Mouse (Mus musculus): ENCODE results near the gene Greb1. TPM values are rescaled to one million over a fixed set of nuclear protein-coding genes. Genes with fewer than 3 reads are reported as not detected.

Gene Greb1
- polyA plus RNA-seq (2016; fragmentation: Nextera tagmentation; extraction: Ambion mirVana): 24.0 and 31.0 TPM in 2 replicates

- H3K27ac ChIP-seq (replicated peaks): peak within 1 kb of the TSS; percentile 99
- DNase-seq (ENCODE audit: low spot score): peak; percentile 82
- WGBS: 0% methylated on average over 52 of the region's 53 CpGs
Observed at GRCm38 (mm10) chr12:16800259-16800958, at the start of gene Greb1. Gene Greb1, minus strand, starts transcription at chr12:16800886.

DNA sequence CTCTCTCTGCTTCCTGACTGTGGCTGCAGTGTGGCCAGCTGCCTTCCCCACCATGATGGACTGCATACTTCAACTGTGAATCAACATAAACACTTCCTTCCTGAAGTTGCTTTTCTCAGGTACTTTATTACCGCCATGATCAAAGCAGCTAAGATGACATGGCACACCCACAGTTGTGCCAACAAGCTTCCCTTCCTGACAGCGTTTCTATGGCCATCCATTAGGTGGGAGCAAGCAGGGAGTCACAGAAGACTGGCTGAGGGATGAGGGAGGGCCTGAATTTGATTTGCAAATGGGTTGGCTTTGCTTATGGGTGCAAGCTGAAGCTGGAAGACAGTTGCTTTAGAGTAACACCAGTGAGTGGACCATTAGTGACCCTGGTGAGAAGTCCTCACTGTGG, 49.1 kb upstream of the Greb1 start:
- no peaks in the 10 kb centered on the region for H3K9me3 ChIP-seq (replicated peaks)
- no peaks in the 10 kb centered on the region for H3K27me3 ChIP-seq (ENCODE audit: low read depth, poor library complexity, severe bottlenecking)
- H3K27ac ChIP-seq (replicated peaks): 0 out of 2 replicates have a peak overlapping the region, but pooled peaks have one; percentile 75
- no peak for DNase-seq (ENCODE audit: low spot score)
- no peaks in the 10 kb centered on the region for H3K36me3 ChIP-seq
- WGBS: 75% methylated on average over 2 of the region's 2 CpGs
- no peak overlapping the region for H3K4me3 ChIP-seq
- peaks cover 19% of the 10 kb centered on the region for H3K4me1 ChIP-seq

More at GRCm38 (mm10) chr12:16800259-16800958, at the start of gene Greb1:
- Histone ChIP-seq H3K27me3 (ENCODE audit: low read depth, poor library complexity, severe bottlenecking) (peaks cover 4% of the 10 kb centered on the region; the same call in 1 of the 2 replicates), H3K9me3 (replicated peaks) (no peaks in the 10 kb centered on the region), H3K36me3 (peaks cover 21% of the 10 kb centered on the region), H3K4me3 (peak within 1 kb of the TSS; percentile 85), H3K4me1 (peaks cover 88% of the 10 kb centered on the region)

DNA sequence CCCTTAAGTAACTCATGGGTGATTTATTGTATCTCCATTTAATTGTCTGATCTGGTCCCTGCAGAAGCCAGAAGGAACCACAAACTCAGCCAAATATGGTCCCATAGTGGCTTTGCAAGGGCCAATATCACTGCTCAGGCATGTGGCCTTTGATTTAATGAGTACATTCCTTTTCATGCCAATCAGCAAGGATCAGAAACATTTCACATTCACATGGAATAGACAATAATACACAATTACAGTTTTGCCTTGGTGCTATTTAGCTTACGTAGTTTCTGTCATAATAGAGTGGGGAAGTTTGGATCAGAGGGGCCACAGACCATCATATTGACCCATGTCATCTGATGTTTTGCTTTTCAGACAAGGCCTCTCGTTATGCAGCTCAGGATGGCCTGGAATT, 47.8 kb upstream of the Greb1 start:
- no peak for DNase-seq (ENCODE audit: low spot score)
- H3K27me3 ChIP-seq (ENCODE audit: low read depth, poor library complexity, severe bottlenecking): no peaks in the 10 kb centered on the region
- 81% methylated on average over 2 of the region's 2 CpGs for WGBS

DNA sequence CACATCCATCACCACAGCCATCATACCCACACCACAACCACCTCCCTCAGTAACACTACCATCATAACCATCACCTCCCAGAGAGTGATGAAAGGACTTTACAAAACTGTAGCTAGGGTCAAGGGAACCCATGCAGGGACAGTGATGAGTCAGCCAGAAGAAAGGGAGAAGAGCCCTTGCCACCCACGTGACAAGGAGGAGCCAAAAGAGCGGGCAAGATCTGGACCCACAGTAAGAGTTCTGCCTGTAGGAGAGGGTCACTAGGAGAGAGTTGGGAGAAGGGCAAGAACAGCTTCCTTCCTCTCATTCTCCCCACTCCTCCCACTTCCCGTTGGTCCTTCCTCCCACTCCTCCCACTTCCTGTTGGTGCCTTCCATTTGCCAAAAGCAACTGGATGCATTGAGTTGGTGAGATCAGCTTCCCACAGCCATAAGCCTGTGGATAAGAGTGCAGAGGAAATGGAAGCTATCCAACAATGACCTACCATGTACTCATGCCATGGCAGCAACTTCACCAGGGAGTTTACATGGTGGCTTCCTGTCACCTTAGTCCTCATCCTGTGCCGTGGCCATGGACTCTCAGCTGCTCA, 46.6 kb upstream of the Greb1 start:
- no peaks in the 10 kb centered on the region for H3K36me3 ChIP-seq
- no peak overlapping the region for H3K27ac ChIP-seq (replicated peaks)
- no peaks in the 10 kb centered on the region for H3K9me3 ChIP-seq (replicated peaks)
- H3K27me3 ChIP-seq (ENCODE audit: low read depth, poor library complexity, severe bottlenecking): no peaks in the 10 kb centered on the region
- no peak overlapping the region for H3K4me3 ChIP-seq
- WGBS: 86% methylated on average over 4 of the region's 4 CpGs
- peaks cover 19% of the 10 kb centered on the region for H3K4me1 ChIP-seq
- DNase-seq (ENCODE audit: low spot score): no peak

More for the DNA sequence above, 47.8 kb upstream of the Greb1 start:
- no peak overlapping the region for H3K4me3 ChIP-seq
- H3K36me3 ChIP-seq: no peaks in the 10 kb centered on the region
- no peaks in the 10 kb centered on the region for H3K9me3 ChIP-seq (replicated peaks)
- no peak overlapping the region for H3K27ac ChIP-seq (replicated peaks)
- peaks cover 19% of the 10 kb centered on the region for H3K4me1 ChIP-seq

GRCm38 (mm10) chr12:16844623-16845592, 44.2 kb upstream of the Greb1 start:
- Histone ChIP-seq H3K4me3 (no peak overlapping the region), H3K27ac (replicated peaks) (no peak overlapping the region), H3K36me3 (no peaks in the 10 kb centered on the region), H3K9me3 (replicated peaks) (no peaks in the 10 kb centered on the region), H3K27me3 (ENCODE audit: low read depth, poor library complexity, severe bottlenecking) (no peaks in the 10 kb centered on the region), H3K4me1 (peaks cover 4% of the 10 kb centered on the region)
- WGBS: 80% methylated on average over 14 of the region's 14 CpGs
- no peak for DNase-seq (ENCODE audit: low spot score)

DNA sequence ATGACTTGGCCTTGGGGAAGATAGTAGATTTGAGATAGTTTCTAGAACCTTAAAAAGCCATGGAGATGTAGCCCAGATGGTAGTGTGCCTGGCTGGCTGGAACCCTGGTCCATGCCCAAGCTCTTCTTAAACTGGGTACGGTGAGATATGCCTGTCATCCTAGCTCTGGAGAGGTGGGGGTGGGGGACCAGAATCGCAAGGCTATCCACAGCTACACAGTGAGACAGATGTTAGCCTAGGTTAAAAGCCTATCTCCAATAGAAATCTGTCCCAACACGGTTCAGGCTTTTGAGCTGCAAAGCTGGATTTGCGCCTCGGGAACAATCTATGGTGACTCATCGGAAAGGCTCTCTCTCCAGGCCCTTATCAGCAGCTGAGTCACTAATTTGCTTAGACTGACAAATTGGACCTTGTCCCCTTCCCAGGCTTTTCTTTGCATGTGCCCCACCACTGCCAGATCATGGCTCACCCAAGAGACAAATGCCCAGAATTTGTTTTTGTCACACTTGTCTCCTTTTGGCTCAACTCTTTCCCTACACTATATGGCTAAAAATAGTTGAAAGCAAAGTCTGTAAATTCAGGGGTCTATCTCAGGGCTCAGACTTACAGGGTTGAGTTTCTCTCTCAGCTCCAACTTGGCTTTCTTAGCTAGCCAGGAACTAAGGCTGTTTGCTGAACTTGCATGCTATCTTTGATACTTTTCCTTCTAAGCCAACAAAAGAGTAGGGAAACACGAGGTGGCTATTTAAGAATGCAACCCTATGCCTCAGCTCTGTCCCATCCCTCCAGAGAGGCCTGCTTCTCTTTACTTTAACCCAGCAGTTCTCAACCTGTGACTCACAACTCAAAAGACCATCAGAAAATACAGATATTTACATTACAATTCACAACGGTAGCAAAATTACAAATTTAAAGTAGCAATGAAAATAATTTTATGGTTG, 40.4 kb upstream of the Greb1 start:
- no peaks in the 10 kb centered on the region for H3K36me3 ChIP-seq
- no peaks in the 10 kb centered on the region for H3K27me3 ChIP-seq (ENCODE audit: low read depth, poor library complexity, severe bottlenecking)
- no peak overlapping the region for H3K27ac ChIP-seq (replicated peaks)
- peaks cover 11% of the 10 kb centered on the region for H3K9me3 ChIP-seq (replicated peaks)
- H3K4me1 ChIP-seq: no peaks in the 10 kb centered on the region
- WGBS: 85% methylated on average over 8 of the region's 8 CpGs
- no peak overlapping the region for H3K4me3 ChIP-seq
- DNase-seq (ENCODE audit: low spot score): no peak

DNA sequence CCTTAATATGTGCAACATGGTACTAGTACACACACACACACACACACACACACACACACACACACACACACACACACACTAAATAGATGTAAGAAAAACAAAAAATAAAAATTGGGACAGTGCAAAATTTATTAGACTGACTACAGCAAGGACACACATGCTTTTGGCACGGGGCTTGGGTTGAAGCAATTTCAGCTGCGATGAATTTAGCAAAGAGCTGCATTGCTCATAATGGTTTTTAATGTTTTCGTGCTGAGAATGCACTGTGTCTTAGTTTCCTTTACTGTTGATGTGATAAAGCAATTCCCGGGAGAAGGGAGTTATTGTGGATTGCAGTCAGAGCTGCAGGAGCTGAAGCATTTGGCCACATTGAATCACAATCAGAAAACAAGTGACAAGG, 37.1 kb upstream of the Greb1 start:
- no peak overlapping the region for H3K27ac ChIP-seq (replicated peaks)
- 93% methylated on average over 4 of the region's 4 CpGs for WGBS
- peaks cover 11% of the 10 kb centered on the region for H3K9me3 ChIP-seq (replicated peaks)
- H3K4me1 ChIP-seq: no peaks in the 10 kb centered on the region
- DNase-seq (ENCODE audit: low spot score): no peak
- no peaks in the 10 kb centered on the region for H3K36me3 ChIP-seq
- no peak overlapping the region for H3K4me3 ChIP-seq
- H3K27me3 ChIP-seq (ENCODE audit: low read depth, poor library complexity, severe bottlenecking): no peaks in the 10 kb centered on the region

DNA sequence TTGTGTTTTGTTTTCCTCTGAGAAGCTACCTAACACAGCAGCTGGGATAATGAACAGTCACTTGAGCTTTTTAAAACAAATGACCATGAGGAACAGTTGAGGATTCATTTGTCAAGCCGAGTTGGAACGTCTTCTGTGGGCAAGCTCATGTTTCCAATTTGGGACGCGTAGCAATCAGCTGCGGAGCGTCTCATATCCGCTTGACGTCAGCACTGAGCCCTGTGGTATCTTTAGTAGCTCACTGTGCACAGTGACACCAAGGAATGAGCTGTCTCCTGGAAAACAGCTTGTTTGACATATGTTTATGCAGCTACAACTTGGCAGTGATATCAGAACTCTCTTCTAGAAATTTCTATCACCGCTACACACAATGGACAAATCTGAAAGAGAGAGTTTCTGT, 35.5 kb upstream of the Greb1 start:
- Histone ChIP-seq H3K27ac (replicated peaks) (no peak overlapping the region), H3K9me3 (replicated peaks) (peaks cover 11% of the 10 kb centered on the region), H3K27me3 (ENCODE audit: low read depth, poor library complexity, severe bottlenecking) (no peaks in the 10 kb centered on the region), H3K36me3 (no peaks in the 10 kb centered on the region), H3K4me1 (no peaks in the 10 kb centered on the region), H3K4me3 (no peak overlapping the region)
- 80% methylated on average over 9 of the region's 9 CpGs for WGBS
- DNase-seq (ENCODE audit: low spot score): no peak

DNA sequence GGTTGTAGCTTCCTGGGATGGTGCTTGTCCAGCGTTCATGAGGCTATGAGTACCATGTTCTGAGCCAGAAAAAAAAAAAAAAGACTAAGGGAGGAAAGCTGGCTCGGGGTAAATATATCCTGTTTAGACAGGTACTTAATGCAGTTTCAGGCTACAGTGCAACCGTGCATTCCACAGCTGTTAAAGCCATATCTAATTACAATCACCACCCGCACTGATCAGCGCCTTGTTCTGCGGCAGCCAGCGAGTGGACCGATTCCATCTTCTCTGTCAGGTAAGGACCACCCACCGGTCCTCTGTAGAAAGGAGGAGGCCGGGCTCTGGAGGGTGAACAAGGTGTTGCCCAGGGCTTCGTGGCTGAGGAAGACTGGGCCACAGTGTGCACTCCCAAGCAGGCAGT, 34.0 kb upstream of the Greb1 start:
- Histone ChIP-seq H3K27me3 (ENCODE audit: low read depth, poor library complexity, severe bottlenecking) (no peaks in the 10 kb centered on the region), H3K4me3 (no peak overlapping the region), H3K27ac (replicated peaks) (no peak overlapping the region), H3K36me3 (peaks cover 7% of the 10 kb centered on the region), H3K9me3 (replicated peaks) (peaks cover 11% of the 10 kb centered on the region), H3K4me1 (no peaks in the 10 kb centered on the region)
- DNase-seq (ENCODE audit: low spot score): no peak
- 84% methylated on average over 11 of the region's 11 CpGs for WGBS

- Histone ChIP-seq H3K36me3 (peaks cover 42% of the 10 kb centered on the region), H3K27ac (replicated peaks) (no peak overlapping the region), H3K27me3 (ENCODE audit: low read depth, poor library complexity, severe bottlenecking) (no peaks in the 10 kb centered on the region), H3K4me3 (no peak overlapping the region), H3K9me3 (replicated peaks) (no peaks in the 10 kb centered on the region), H3K4me1 (no peaks in the 10 kb centered on the region)
- no peak for DNase-seq (ENCODE audit: low spot score)
- WGBS: 74% methylated on average over 4 of the region's 4 CpGs
Observed at GRCm38 (mm10) chr12:16831071-16831470, 30.4 kb upstream of the Greb1 start.

DNA sequence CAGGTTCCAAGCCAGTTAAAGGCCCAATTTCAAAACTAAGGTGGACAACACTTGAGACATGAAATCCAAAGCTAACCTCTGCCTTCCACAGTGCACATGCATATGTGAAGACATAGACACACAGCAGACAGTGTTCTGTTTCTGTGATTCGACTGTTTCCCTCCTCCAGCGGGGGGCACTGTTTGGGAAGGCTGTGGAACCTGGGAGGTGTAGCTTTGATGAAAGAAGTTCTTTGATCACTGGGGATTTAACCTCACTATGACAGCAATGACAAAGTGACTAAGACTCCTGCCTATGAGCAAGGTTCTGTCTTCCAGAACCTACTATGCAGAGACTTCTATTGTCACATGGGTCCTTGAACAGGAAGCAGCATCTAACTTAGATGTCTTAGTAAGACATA, 29.1 kb upstream of the Greb1 start:
- no peaks in the 10 kb centered on the region for H3K27me3 ChIP-seq (ENCODE audit: low read depth, poor library complexity, severe bottlenecking)
- peaks cover 55% of the 10 kb centered on the region for H3K36me3 ChIP-seq
- H3K4me3 ChIP-seq: no peak overlapping the region
- WGBS: 94% methylated on average over 2 of the region's 2 CpGs
- no peaks in the 10 kb centered on the region for H3K4me1 ChIP-seq
- no peak overlapping the region for H3K27ac ChIP-seq (replicated peaks)
- no peaks in the 10 kb centered on the region for H3K9me3 ChIP-seq (replicated peaks)
- no peak for DNase-seq (ENCODE audit: low spot score)

DNA sequence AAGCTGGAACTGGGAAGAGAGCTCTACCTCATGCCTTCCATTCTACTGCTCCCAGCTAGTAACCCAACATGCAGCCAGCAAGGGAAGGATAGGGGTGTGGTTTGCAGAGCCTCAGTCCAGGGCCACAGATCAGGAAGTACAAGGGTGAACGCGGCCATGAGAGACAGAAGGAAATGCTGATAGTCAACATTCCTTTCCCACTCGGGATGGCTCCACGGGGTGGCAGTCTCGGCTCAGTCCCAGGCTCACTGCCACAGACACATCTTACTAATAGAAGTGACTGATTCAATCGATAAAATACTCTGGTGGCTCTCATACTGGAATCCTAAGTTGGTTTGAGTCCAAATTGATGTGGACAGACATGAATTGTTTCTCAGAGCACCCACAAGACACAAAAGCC, 27.8 kb upstream of the Greb1 start:
- Histone ChIP-seq H3K9me3 (replicated peaks) (no peaks in the 10 kb centered on the region), H3K4me3 (no peak overlapping the region), H3K36me3 (peaks cover 68% of the 10 kb centered on the region), H3K27ac (replicated peaks) (no peak overlapping the region), H3K4me1 (no peaks in the 10 kb centered on the region), H3K27me3 (ENCODE audit: low read depth, poor library complexity, severe bottlenecking) (no peaks in the 10 kb centered on the region)
- 78% methylated on average over 6 of the region's 6 CpGs for WGBS
- DNase-seq (ENCODE audit: low spot score): no peak

Data from midbrain, embryonic 10.5 days (tissue).